Comparison of ENCODE assay signal across 8 mouse cellular contexts in the genomic region with DNA sequence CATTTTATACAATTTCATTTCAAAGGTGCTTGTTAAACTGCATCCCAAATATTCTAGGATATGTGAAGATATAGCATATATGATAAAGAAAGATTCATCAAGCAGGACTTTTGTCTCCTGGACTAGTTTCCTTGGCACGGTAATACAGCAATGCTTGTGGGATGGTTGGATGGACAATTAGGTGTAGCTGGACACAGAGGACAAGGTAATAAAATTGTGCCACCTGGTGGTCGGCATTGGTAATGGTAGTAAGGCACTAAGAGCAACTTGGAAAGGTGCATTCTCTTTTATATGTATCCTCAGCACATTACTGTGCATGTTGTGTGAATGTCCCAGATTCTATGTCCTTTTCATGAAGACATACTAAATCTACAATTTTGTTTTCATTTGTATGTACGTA. TPM values are rescaled to one million over a fixed set of nuclear protein-coding genes. Genes with fewer than 3 reads are reported as not detected.
DNase-seq lines count a peak whose midpoint lies in the region; ATAC-seq and TF ChIP-seq lines count a peak whose summit lies in the region.

No protein-coding gene starts in this region.

- H3K79me2 ChIP-seq in heart, adult 2 months (replicated peaks; ENCODE audit: control insufficient read depth, insufficient read depth, low read length), result no peaks in the 10 kb centered on the region

- no peak for TF ChIP-seq EP300 in heart, adult 2 months (IDR thresholded peaks at IDR 0.05; ENCODE audit: insufficient read depth, low read depth, low read length)

- DNase-seq in heart, adult 2 months, result peak; percentile 18 to 52
- DNase-seq in heart, postnatal 25 days (ENCODE audit: low spot score), result no peak
- DNase-seq in cerebellum, adult 2 months, result peak; percentile 60 to 67
- peak; percentile 49 to 75 for DNase-seq in kidney, adult 8-10 months
- peak; percentile 78 for DNase-seq in left cerebral cortex, postnatal 4 days
- peak; percentile 53 for DNase-seq in splenic B cell, adult 2 months (ENCODE audit: low read depth, low spot score)

- no peak overlapping the region for H3K27ac ChIP-seq in heart, adult 2 months
- H3K27ac ChIP-seq in cerebellum, adult 2 months (ENCODE audit: insufficient read depth, low read length), result no peak overlapping the region
- H3K27ac ChIP-seq in midbrain, embryonic 16.5 days (ENCODE audit: low read length), result no peak overlapping the region

- WGBS in heart, adult 2 months, result 25% methylated on average over 3 of the region's 3 CpGs
- 31% methylated on average over 3 of the region's 3 CpGs for WGBS in cerebellum, adult 2 months
- 33% methylated on average over 3 of the region's 3 CpGs for WGBS in midbrain, embryonic 16.5 days

- no peaks in the 10 kb centered on the region for H3K4me1 ChIP-seq in heart, adult 2 months (ENCODE audit: control insufficient read depth, insufficient read depth, low read length)
- H3K4me1 ChIP-seq in cerebellum, adult 2 months (ENCODE audit: control insufficient read depth, insufficient read depth, low read length), result no peaks in the 10 kb centered on the region
- no peaks in the 10 kb centered on the region for H3K4me1 ChIP-seq in midbrain, embryonic 16.5 days (ENCODE audit: control insufficient read depth, insufficient read depth, low read length)

- TF ChIP-seq CTCF in heart, adult 2 months (IDR thresholded peaks at IDR 0.05), result peak; percentile 91
- TF ChIP-seq CTCF in cerebellum, adult 2 months (IDR thresholded peaks at IDR 0.05; ENCODE audit: borderline replicate concordance, insufficient read depth, low read depth, low read length), result peak; percentile 59; the same call in 1 of the 2 replicates

- peak; percentile 88 for ATAC-seq in frontal cortex, adult (ENCODE audit: low TSS enrichment)
- ATAC-seq in midbrain, embryonic 16.5 days, result peak; percentile 80

- H3K9ac ChIP-seq in heart, adult 2 months (ENCODE audit: low read depth, low read length), result no peak overlapping the region
- no peak overlapping the region for H3K9ac ChIP-seq in midbrain, embryonic 16.5 days (ENCODE audit: low read depth, low read length)

- TF ChIP-seq POLR2A in heart, adult 2 months (IDR thresholded peaks at IDR 0.05; ENCODE audit: insufficient read depth, low read depth, low read length), result no peak
- TF ChIP-seq POLR2A in cerebellum, adult 2 months (IDR thresholded peaks at IDR 0.05; ENCODE audit: borderline replicate concordance, insufficient read depth, low read length), result no peak

- H3K4me3 ChIP-seq in heart, adult 2 months, result no peak overlapping the region
- H3K4me3 ChIP-seq in cerebellum, adult 2 months (replicated peaks; ENCODE audit: insufficient read depth, low read depth, low read length), result no peak overlapping the region
- no peak overlapping the region for H3K4me3 ChIP-seq in midbrain, embryonic 16.5 days (ENCODE audit: low read depth, low read length)

- no peaks in the 10 kb centered on the region for H3K36me3 ChIP-seq in heart, adult 2 months (ENCODE audit: control insufficient read depth, insufficient read depth, low read length)
- H3K36me3 ChIP-seq in midbrain, embryonic 16.5 days (ENCODE audit: control insufficient read depth, insufficient read depth, low read length), result no peaks in the 10 kb centered on the region
- no peaks in the 10 kb centered on the region for H3K36me3 ChIP-seq in splenic B cell, adult 2 months (ENCODE audit: control insufficient read depth, insufficient read depth, low read length, poor library complexity, severe bottlenecking)

- H3K27me3 ChIP-seq in heart, adult 2 months (ENCODE audit: control insufficient read depth, insufficient read depth, low read length), result no peaks in the 10 kb centered on the region
- H3K27me3 ChIP-seq in cerebellum, adult 2 months (ENCODE audit: control insufficient read depth, insufficient read depth, low read length), result no peaks in the 10 kb centered on the region
- H3K27me3 ChIP-seq in midbrain, embryonic 16.5 days (ENCODE audit: control insufficient read depth, insufficient read depth, low read depth, low read length), result no peaks in the 10 kb centered on the region
- no peaks in the 10 kb centered on the region for H3K27me3 ChIP-seq in splenic B cell, adult 2 months (ENCODE audit: control insufficient read depth, insufficient read depth, low read length, poor library complexity, severe bottlenecking)

- no peaks in the 10 kb centered on the region for H3K9me3 ChIP-seq in midbrain, embryonic 16.5 days (replicated peaks; ENCODE audit: control insufficient read depth, low read length, poor library complexity, severe bottlenecking)

- H3K4me2 ChIP-seq in midbrain, embryonic 16.5 days (ENCODE audit: low read length), result no peak overlapping the region

- intact Hi-C loops in heart, adult 2 months (cut with DNase I), result loop anchor here (1.0 to 5.0 kb wide), 3 partner anchors 151 to 644 kb away; no protein-coding TSS in a partner anchor
- intact Hi-C loops in heart, postnatal 25 days (cut with DNase I), result loop anchor here (1.0 to 10.0 kb wide), 4 partner anchors 151 to 865 kb away; no protein-coding TSS in a partner anchor
- intact Hi-C loops in left cerebral cortex, postnatal 4 days (cut with DNase I), result no loop called here

RNA-seq across cellular contexts. Expression of a gene that starts 47.9 kb away (rescaled TPM):
- total RNA-seq in heart, adult 2 months (2021), result under 1 TPM; 0.08 to 0.32 TPM
- polyA plus RNA-seq in heart, adult 2 months (2012; rRNA removed), result 0.20 and 0.35 TPM in 2 replicates
- under 1 TPM; 0.10 to 0.34 TPM for total RNA-seq in heart, postnatal 25 days (2021)
- polyA plus RNA-seq in cerebellum, adult 2 months (2012; rRNA removed), result not detected in 2 replicates
- total RNA-seq in left cerebral cortex, postnatal 4 days (2021), result not detected
- polyA plus RNA-seq in midbrain, embryonic 16.5 days (2015; fragmentation: Nextera tagmentation; extraction: Ambion mirVana), result not detected in 2 replicates
